Mouse (Mus musculus): ENCODE measurements at regions not wholly inside any gene's neighbourhood (a gene's known extent, or its start where the extent isn't known, plus 50 kb on each side); places are given as distances from the start of the nearest gene placed in this dataset.

DNA sequence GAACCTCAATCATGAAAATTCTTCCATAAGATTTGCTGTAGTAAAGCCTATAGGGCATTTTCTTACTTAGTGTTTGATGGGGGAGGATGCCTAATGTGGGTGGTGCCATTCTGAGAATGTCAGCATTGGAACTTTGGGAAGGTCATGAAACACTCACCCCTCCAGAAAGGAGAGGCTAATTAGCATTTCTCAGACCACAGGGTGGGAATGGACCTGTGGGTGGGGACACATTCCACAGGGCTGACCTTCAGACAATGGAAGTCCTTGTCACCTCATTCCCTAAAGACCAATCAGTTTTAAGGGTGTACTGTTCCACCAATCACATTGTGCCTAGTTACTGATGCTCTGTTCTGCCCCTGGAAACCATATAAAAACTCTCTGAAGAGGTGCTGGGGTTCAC, 541.5 kb upstream of the Nbea start:
- Histone ChIP-seq H3K4me3 (ENCODE audit: low read length) (no peak overlapping the region), H3K4me2 (replicated peaks; ENCODE audit: low read depth, low read length) (no peak overlapping the region), H3K9me3 (ENCODE audit: control insufficient read depth, low read length) (no peaks in the 10 kb centered on the region), H3K27ac (ENCODE audit: low read depth, low read length) (no peak overlapping the region), H3K27me3 (ENCODE audit: control insufficient read depth, insufficient read depth, low read length) (no peaks in the 10 kb centered on the region), H3K4me1 (ENCODE audit: control insufficient read depth, insufficient read depth, low read length) (no peaks in the 10 kb centered on the region), H3K9ac (ENCODE audit: low read depth, low read length) (no peak overlapping the region), H3K36me3 (ENCODE audit: control insufficient read depth, insufficient read depth, low read length) (no peaks in the 10 kb centered on the region)
- no peak for ATAC-seq (ENCODE audit: low FRiP score, low TSS enrichment)

DNA sequence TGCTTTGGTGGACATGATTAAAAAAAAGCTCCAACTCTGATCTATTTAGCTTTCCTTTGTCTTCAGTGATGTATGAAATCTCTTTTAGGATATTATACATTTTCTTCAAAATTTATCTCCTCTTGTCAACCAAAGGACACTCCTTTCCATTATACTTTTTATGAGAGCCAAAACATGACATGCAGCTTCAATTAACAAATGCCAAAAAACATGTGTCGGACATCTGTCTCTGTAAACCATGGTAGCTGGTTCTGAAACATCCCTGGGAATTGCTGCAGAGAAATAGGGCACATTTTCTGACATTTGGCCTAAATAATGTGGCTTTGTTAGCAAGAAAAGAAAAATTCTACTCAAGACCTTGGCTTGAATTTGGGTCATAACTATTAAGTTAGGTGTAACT, 524.8 kb upstream of the Nbea start:
- Histone ChIP-seq H3K9me3 (ENCODE audit: control insufficient read depth, low read length) (no peaks in the 10 kb centered on the region), H3K27me3 (ENCODE audit: control insufficient read depth, insufficient read depth, low read length) (no peaks in the 10 kb centered on the region), H3K27ac (ENCODE audit: low read depth, low read length) (no peak overlapping the region), H3K4me2 (replicated peaks; ENCODE audit: low read depth, low read length) (no peak overlapping the region), H3K36me3 (ENCODE audit: control insufficient read depth, insufficient read depth, low read length) (no peaks in the 10 kb centered on the region), H3K4me1 (ENCODE audit: control insufficient read depth, insufficient read depth, low read length) (no peaks in the 10 kb centered on the region), H3K9ac (ENCODE audit: low read depth, low read length) (no peak overlapping the region), H3K4me3 (ENCODE audit: low read length) (no peak overlapping the region)
- no peak for ATAC-seq (ENCODE audit: low FRiP score, low TSS enrichment)
- 81% methylated on average over 1 of the region's 1 CpGs for WGBS

DNA sequence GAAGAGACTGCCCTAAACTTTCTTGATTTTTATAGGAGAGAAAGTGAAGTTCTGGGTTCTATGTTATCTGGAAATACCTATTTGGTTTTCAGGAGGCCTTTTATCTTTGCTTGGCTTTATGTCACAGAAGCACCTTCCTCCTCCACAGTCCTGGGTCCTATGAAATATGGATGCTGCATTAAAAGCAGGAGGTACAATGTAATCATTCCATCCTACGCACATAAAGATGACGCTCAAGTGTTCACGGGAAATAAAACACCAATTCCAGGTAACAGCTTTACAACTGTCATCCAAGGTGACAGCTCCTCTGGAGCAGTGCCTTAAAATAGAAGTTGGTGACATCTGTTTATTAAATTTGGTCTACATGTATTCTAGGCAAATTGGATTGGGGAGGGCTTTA, 523.8 kb upstream of the Nbea start:
- Histone ChIP-seq H3K4me3 (ENCODE audit: low read length) (no peak overlapping the region), H3K9ac (ENCODE audit: low read depth, low read length) (no peak overlapping the region)
- WGBS, result 61% methylated on average over 3 of the region's 3 CpGs

DNA sequence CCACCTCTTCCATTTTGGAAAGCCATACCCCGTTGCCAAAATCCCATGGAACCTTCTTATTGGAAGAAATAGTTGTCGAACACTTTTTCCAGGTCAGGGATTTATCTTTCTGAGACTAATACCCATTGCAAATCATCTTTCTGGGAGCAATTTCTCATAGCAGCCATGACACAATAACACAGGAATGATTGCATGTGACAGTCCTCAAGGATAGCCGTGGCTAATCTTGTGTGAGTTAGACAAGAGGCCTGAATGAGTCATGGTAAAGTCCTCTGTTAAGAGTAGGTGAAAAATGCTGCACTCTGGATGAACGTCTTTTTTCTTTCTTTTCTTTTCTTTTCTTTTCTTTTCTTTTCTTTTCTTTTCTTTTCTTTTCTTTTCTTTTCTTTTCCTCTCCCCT, 522.5 kb upstream of the Nbea start:
- no peak overlapping the region for H3K4me2 ChIP-seq (replicated peaks; ENCODE audit: low read depth, low read length)
- no peak overlapping the region for H3K9ac ChIP-seq (ENCODE audit: low read depth, low read length)
- no peaks in the 10 kb centered on the region for H3K36me3 ChIP-seq (ENCODE audit: control insufficient read depth, insufficient read depth, low read length)
- no peak overlapping the region for H3K4me3 ChIP-seq (ENCODE audit: low read length)
- H3K9me3 ChIP-seq (ENCODE audit: control insufficient read depth, low read length), result no peaks in the 10 kb centered on the region
- H3K4me1 ChIP-seq (ENCODE audit: control insufficient read depth, insufficient read depth, low read length), result no peaks in the 10 kb centered on the region
- H3K27me3 ChIP-seq (ENCODE audit: control insufficient read depth, insufficient read depth, low read length), result no peaks in the 10 kb centered on the region
- H3K27ac ChIP-seq (ENCODE audit: low read depth, low read length), result no peak overlapping the region
- WGBS, result 86% methylated on average over 4 of the region's 4 CpGs
- ATAC-seq (ENCODE audit: low FRiP score, low TSS enrichment), result no peak

More for the DNA sequence above, 523.8 kb upstream of the Nbea start:
- no peaks in the 10 kb centered on the region for H3K9me3 ChIP-seq (ENCODE audit: control insufficient read depth, low read length)
- no peak for ATAC-seq (ENCODE audit: low FRiP score, low TSS enrichment)
- no peaks in the 10 kb centered on the region for H3K27me3 ChIP-seq (ENCODE audit: control insufficient read depth, insufficient read depth, low read length)
- no peak overlapping the region for H3K27ac ChIP-seq (ENCODE audit: low read depth, low read length)
- H3K4me1 ChIP-seq (ENCODE audit: control insufficient read depth, insufficient read depth, low read length), result no peaks in the 10 kb centered on the region
- no peak overlapping the region for H3K4me2 ChIP-seq (replicated peaks; ENCODE audit: low read depth, low read length)
- no peaks in the 10 kb centered on the region for H3K36me3 ChIP-seq (ENCODE audit: control insufficient read depth, insufficient read depth, low read length)

DNA sequence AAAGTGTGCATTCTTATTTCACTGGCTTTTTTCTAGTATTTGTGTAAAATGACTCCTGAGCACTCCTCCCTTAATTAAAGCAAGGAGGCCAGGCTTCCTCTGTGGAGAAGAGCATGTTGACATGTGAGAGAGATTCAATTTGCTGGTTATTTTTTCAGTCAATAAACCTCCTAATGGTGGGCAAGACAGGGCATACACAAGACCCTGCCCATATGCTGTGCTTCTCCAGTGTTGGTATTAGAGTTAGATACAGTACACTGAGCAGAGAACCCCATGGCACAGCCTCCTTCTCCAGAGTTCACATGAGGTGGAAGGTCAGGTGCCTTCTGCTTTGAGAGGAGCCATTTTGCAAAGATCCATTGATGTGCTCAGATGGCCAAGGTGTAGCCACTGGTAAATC, 515.4 kb upstream of the Nbea start:
- Histone ChIP-seq H3K27ac (ENCODE audit: low read depth, low read length) (no peak overlapping the region), H3K27me3 (ENCODE audit: control insufficient read depth, insufficient read depth, low read length) (no peaks in the 10 kb centered on the region), H3K4me2 (replicated peaks; ENCODE audit: low read depth, low read length) (no peak overlapping the region), H3K36me3 (ENCODE audit: control insufficient read depth, insufficient read depth, low read length) (no peaks in the 10 kb centered on the region), H3K9me3 (ENCODE audit: control insufficient read depth, low read length) (no peaks in the 10 kb centered on the region), H3K4me1 (ENCODE audit: control insufficient read depth, insufficient read depth, low read length) (no peaks in the 10 kb centered on the region), H3K9ac (ENCODE audit: low read depth, low read length) (no peak overlapping the region), H3K4me3 (ENCODE audit: low read length) (no peak overlapping the region)
- ATAC-seq (ENCODE audit: low FRiP score, low TSS enrichment), result 0 out of 2 replicates have a peak, but pooled peaks have one; percentile 32

DNA sequence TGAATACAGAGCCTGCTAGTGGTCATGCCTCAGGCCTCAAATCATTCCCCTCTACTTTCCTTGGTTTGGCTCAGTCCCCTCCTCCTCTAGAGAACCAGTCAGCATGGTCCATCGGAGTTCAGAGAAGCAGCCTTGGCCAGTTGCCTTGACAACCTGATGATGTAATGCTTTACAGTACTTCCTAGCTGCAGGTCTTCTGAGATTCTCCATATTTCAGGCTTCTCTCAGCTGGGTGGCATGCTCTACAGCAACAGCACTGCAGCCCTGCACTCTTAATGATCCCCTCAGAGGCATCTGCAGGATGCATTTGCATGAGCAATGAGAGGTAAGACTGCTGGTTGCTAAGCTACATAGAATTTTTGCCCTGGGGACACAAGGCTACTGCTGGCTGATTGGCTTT, 514.7 kb upstream of the Nbea start:
- peak; percentile 87 for ATAC-seq (ENCODE audit: low FRiP score, low TSS enrichment)
- Histone ChIP-seq H3K36me3 (ENCODE audit: control insufficient read depth, insufficient read depth, low read length) (no peaks in the 10 kb centered on the region), H3K4me2 (replicated peaks; ENCODE audit: low read depth, low read length) (no peak overlapping the region), H3K9me3 (ENCODE audit: control insufficient read depth, low read length) (no peaks in the 10 kb centered on the region), H3K27ac (ENCODE audit: low read depth, low read length) (no peak overlapping the region), H3K4me3 (ENCODE audit: low read length) (no peak overlapping the region), H3K27me3 (ENCODE audit: control insufficient read depth, insufficient read depth, low read length) (no peaks in the 10 kb centered on the region), H3K9ac (ENCODE audit: low read depth, low read length) (no peak overlapping the region), H3K4me1 (ENCODE audit: control insufficient read depth, insufficient read depth, low read length) (no peaks in the 10 kb centered on the region)
- 11% methylated on average over 1 of the region's 1 CpGs for WGBS

DNA sequence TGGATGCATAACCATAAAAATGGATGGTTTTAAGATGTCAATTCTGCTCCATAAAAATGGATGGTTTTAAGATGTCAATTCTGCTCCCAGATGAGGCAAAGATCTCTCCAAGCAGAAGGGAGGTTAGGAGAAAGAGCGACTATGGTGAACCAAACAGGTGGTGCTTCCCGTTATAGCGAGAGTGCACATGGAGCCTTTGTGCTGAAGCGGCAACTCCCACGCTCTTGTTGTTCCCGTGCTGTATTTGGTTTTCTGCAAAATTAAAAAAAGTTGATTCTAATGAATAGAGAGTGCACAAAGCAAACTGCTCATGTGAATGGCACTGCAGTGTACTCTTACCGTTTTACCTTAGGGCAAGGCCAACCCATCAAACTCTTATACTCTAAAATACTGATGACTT, 497.5 kb upstream of the Nbea start:
- Histone ChIP-seq H3K36me3 (ENCODE audit: control insufficient read depth, insufficient read depth, low read length) (no peaks in the 10 kb centered on the region), H3K9me3 (ENCODE audit: control insufficient read depth, low read length) (no peaks in the 10 kb centered on the region), H3K27me3 (ENCODE audit: control insufficient read depth, insufficient read depth, low read length) (no peaks in the 10 kb centered on the region), H3K27ac (ENCODE audit: low read depth, low read length) (no peak overlapping the region), H3K4me1 (ENCODE audit: control insufficient read depth, insufficient read depth, low read length) (no peaks in the 10 kb centered on the region), H3K4me3 (ENCODE audit: low read length) (no peak overlapping the region), H3K9ac (ENCODE audit: low read depth, low read length) (no peak overlapping the region), H3K4me2 (replicated peaks; ENCODE audit: low read depth, low read length) (no peak overlapping the region)
- no peak for ATAC-seq (ENCODE audit: low FRiP score, low TSS enrichment)
- WGBS, result 95% methylated on average over 7 of the region's 7 CpGs

DNA sequence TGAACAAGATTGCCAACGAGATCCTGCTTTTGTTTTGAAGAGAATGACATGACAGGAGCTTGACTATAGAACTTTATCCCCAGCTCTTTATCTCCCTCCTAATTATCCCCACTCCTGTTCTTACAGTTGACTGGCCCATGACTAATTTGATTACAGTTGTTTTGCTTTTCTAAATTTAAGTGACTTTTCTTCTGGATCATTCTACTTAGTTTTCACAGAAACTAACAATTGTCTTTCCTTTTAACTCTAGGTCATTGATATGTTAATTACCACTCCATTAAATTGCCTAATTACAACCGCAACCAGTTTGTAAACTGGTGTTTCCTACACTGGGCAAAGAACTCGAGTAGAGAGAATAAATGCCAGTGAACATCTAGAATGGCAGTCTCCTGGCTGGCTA, 485.3 kb upstream of the Nbea start:
- Histone ChIP-seq H3K36me3 (ENCODE audit: control insufficient read depth, insufficient read depth, low read length) (no peaks in the 10 kb centered on the region), H3K9ac (ENCODE audit: low read depth, low read length) (no peak overlapping the region), H3K4me3 (ENCODE audit: low read length) (no peak overlapping the region), H3K4me1 (ENCODE audit: control insufficient read depth, insufficient read depth, low read length) (no peaks in the 10 kb centered on the region), H3K9me3 (ENCODE audit: control insufficient read depth, low read length) (no peaks in the 10 kb centered on the region), H3K27ac (ENCODE audit: low read depth, low read length) (no peak overlapping the region), H3K4me2 (replicated peaks; ENCODE audit: low read depth, low read length) (no peak overlapping the region), H3K27me3 (ENCODE audit: control insufficient read depth, insufficient read depth, low read length) (no peaks in the 10 kb centered on the region)
- no peak for ATAC-seq (ENCODE audit: low FRiP score, low TSS enrichment)
- WGBS, result 49% methylated on average over 3 of the region's 3 CpGs

DNA sequence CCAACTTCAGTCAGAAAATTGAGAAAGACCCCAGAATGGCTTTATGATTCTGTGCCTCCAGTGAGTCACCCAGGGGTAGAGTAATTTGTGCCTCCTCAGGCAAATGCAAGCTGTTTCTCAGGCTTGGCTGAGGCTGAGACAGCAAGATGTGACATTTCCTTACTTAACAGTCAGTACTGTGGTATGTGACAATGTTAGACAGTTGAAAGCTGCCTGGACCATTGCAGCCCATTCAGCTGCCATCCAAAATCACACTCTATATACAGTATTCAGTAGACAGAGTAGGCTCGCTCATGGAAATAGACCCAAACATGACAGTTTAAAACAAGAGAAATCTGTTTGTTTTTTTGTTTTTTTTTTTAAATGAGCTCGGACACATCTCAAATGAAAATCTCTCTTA, 477.1 kb upstream of the Nbea start:
- Histone ChIP-seq H3K4me1 (ENCODE audit: control insufficient read depth, insufficient read depth, low read length) (no peaks in the 10 kb centered on the region), H3K9ac (ENCODE audit: low read depth, low read length) (no peak overlapping the region), H3K27me3 (ENCODE audit: control insufficient read depth, insufficient read depth, low read length) (no peaks in the 10 kb centered on the region), H3K4me3 (ENCODE audit: low read length) (no peak overlapping the region), H3K9me3 (ENCODE audit: control insufficient read depth, low read length) (no peaks in the 10 kb centered on the region), H3K4me2 (replicated peaks; ENCODE audit: low read depth, low read length) (no peak overlapping the region), H3K36me3 (ENCODE audit: control insufficient read depth, insufficient read depth, low read length) (no peaks in the 10 kb centered on the region), H3K27ac (ENCODE audit: low read depth, low read length) (no peak overlapping the region)
- ATAC-seq (ENCODE audit: low FRiP score, low TSS enrichment), result no peak
- WGBS, result 93% methylated on average over 2 of the region's 2 CpGs

DNA sequence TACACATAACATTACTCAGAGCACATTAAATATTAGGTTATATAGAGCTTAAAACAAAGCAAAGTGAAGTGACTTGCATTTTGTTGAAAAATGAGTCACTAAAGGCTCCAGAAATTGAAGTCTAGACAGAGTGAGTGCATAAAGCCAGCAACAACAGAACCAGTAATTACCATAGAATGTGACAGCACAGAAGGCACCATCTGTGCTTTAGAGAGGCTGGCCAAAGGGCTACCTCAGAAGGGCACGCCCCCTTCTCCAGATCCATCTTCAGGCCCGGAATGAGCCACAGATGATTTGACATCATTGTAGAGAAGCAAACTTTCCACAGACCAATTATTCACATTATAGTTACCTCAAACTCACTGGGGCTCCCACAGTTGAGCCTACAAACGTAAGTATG, 463.8 kb upstream of the Nbea start:
- Histone ChIP-seq H3K4me3 (ENCODE audit: low read length) (no peak overlapping the region), H3K27ac (ENCODE audit: low read depth, low read length) (no peak overlapping the region), H3K4me2 (replicated peaks; ENCODE audit: low read depth, low read length) (no peak overlapping the region), H3K9me3 (ENCODE audit: control insufficient read depth, low read length) (no peaks in the 10 kb centered on the region), H3K4me1 (ENCODE audit: control insufficient read depth, insufficient read depth, low read length) (no peaks in the 10 kb centered on the region), H3K27me3 (ENCODE audit: control insufficient read depth, insufficient read depth, low read length) (no peaks in the 10 kb centered on the region), H3K36me3 (ENCODE audit: control insufficient read depth, insufficient read depth, low read length) (no peaks in the 10 kb centered on the region), H3K9ac (ENCODE audit: low read depth, low read length) (no peak overlapping the region)
- ATAC-seq (ENCODE audit: low FRiP score, low TSS enrichment), result no peak
- WGBS, result 84% methylated on average over 3 of the region's 3 CpGs

Data from kidney, embryonic 14.5 days (tissue).